Mouse (Mus musculus) midbrain, embryonic 11.5 days (tissue): Measurements from ENCODE around the gene Zbtb14. TPM values are rescaled to one million over a fixed set of nuclear protein-coding genes. Genes with fewer than 3 reads are reported as not detected.

Experiments
- ATAC-seq: fragments of 200-750 bp; cut with Nextera tagmentation; 2 replicates; pipeline ENCODE4 v1.8.0; 2017; ENCODE audit warnings: moderate TSS enrichment, moderate library complexity; ENCODE audit not compliant: low FRiP score
- DNase-seq: peaks from one replicate; pipeline ENCODE4 v3.0.0; 2015; ENCODE audit warnings: low spot score; ENCODE audit errors: missing footprints
- H3K27ac ChIP-seq: fragments of 300-500 bp; sonication (generic); 2 replicates; pipeline ENCODE4 v1.5.1; 2014; ENCODE audit warnings: low read depth, low read length
- H3K27me3 ChIP-seq: fragments of 300-500 bp; sonication (generic); 2 replicates; pipeline ENCODE4 v1.6.1; 2014; ENCODE audit warnings: mild to moderate bottlenecking, low read length, moderate library complexity, mixed read lengths; ENCODE audit not compliant: control insufficient read depth, insufficient read depth
- H3K36me3 ChIP-seq: fragments of 300-500 bp; sonication (generic); 2 replicates; pipeline ENCODE4 v1.6.1; 2014; ENCODE audit warnings: mild to moderate bottlenecking, low read length, moderate library complexity, mixed read lengths; ENCODE audit not compliant: control insufficient read depth, insufficient read depth
- H3K4me1 ChIP-seq: fragments of 300-500 bp; sonication (generic); 2 replicates; pipeline ENCODE4 v1.6.1; 2014; ENCODE audit warnings: low read length; ENCODE audit not compliant: control insufficient read depth, insufficient read depth
- H3K4me2 ChIP-seq: fragments of 300-500 bp; sonication (generic); 2 replicates; pipeline ENCODE4 v1.6.1; 2014; ENCODE audit warnings: mild to moderate bottlenecking, moderate library complexity
- H3K4me3 ChIP-seq: fragments of 300-500 bp; sonication (generic); 2 replicates; pipeline ENCODE4 v1.5.1; 2014; ENCODE audit warnings: low read depth, low read length
- H3K9ac ChIP-seq: fragments of 300-500 bp; sonication (generic); 2 replicates; pipeline ENCODE4 v1.6.1; 2014; ENCODE audit warnings: low read length
- H3K9me3 ChIP-seq: fragments of 300-500 bp; sonication (generic); 2 replicates; pipeline ENCODE4 v1.6.1; 2016; ENCODE audit warnings: low read length; ENCODE audit not compliant: control insufficient read depth
- WGBS: fragments of 180-500 bp; shearing (Covaris S2); extraction: QIAGEN DNeasy Blood & Tissue Kit; methylation state at CpG from one replicate; pipeline ENCODE4 v1.1.7; 2014; 5-methylcytosine and 5-hydroxymethylcytosine counted together
- polyA plus RNA-seq: library from polyadenylated mRNA; unstranded; fragments of >200 nt; fragmentation: Nextera tagmentation; extraction: Ambion mirVana; gene quantifications from 2 replicates; pipeline ENCODE4 v1.2.1, GENCODE M21; 2014

The Zbtb14 gene
- polyA plus RNA-seq = 35.7 and 38.3 TPM in 2 replicates

DNA sequence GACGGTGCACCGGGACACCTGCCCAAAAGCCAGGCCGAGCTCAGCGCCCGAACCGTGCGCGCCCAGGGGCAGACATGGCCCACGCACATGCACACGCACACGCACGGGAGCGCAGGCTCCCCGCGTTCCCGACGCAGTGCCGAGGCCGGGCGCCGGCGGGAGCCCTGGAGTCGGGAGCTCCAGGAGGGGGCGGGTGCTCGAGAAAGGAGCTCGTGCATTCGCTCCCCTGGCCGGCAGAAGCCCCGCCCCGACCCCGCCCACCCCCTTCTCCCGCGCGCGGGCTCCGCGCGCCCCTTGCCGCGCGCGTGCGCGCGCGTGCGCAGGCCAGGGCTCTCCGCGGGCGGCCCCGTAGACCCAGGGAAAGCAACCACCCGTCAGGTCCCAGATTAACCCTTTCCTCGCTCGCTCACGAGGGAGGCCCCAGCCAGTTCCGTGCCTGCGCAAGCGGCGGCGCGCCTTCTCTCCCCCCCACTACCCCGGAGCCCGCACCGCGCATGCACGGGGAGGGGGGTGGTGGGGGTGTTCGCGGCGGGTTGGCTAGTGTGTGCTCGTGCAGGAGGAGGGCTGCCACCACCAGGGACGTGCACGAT lies at the start of gene Zbtb14:
Gene Zbtb14, plus strand, starts transcription at position 540 of the 590 bp plus-strand sequence.
- peak within 1 kb of the TSS; percentile 78 for H3K4me2 ChIP-seq
- peaks cover 3% of the 10 kb centered on the region; the same call in 1 of the 2 replicates for H3K36me3 ChIP-seq
- H3K4me1 ChIP-seq = peaks cover 9% of the 10 kb centered on the region
- peak within 1 kb of the TSS; percentile 79 for H3K9ac ChIP-seq
- H3K27ac ChIP-seq = peak within 1 kb of the TSS; percentile 99
- ATAC-seq (peak; percentile 90), DNase-seq (peak; percentile 98)
- H3K4me3 ChIP-seq = peak within 1 kb of the TSS; percentile 83
- H3K27me3 ChIP-seq = no peaks in the 10 kb centered on the region
- WGBS = under 1% methylated on average over 43 of the region's 72 CpGs
- H3K9me3 ChIP-seq = no peaks in the 10 kb centered on the region

DNA sequence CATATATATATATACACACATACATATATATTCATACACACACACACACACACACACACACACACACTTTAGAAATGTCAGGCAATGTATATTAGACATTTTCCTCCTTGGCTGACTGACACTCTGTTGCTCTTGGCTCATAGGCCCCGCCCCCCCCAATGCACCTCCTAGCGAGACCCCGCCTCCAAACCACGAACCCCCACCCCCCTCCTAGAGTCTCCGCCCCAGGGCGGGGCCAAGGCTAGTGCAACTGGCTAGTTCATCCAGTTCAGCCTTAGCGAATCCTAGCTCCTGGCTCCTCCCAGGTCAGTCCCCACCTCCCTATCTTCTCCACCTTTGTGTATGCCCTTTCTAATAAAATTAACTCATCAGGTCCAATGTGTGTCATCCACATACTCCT lies 36.8 kb upstream of the Zbtb14 start:
- Histone ChIP-seq H3K36me3 (no peaks in the 10 kb centered on the region), H3K4me2 (no peak overlapping the region), H3K27me3 (no peaks in the 10 kb centered on the region), H3K4me3 (no peak overlapping the region), H3K9ac (no peak overlapping the region), H3K4me1 (no peaks in the 10 kb centered on the region), H3K9me3 (no peaks in the 10 kb centered on the region), H3K27ac (no peak overlapping the region)
- ATAC-seq (peak; percentile 35; the same call in 1 of the 2 replicates), DNase-seq (no peak)
- 91% methylated on average over 7 of the region's 7 CpGs for WGBS

DNA sequence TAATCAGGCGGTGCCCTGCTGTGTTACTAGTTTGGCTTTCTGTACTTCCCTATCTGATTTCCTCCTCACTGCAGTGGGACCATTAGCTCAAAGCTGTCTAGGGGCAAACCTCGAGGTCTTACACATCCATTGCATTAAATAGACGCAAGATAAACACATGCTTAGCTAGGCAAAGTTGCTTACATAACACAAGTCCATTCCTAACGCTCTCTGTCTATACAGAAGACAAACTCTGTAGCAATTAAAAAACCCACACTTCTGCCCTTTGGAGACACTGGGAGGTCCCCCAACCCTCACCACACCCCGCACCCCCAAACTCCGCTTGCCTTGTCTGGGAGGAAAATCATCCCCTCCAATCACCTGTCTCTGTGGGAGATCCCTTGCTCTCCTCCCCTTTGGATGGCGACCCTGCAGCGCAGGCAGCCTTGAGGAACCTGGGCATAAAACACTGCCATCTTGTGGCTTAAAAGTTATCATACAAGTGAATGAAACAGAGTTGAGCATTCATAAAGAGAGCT lies 33.8 kb upstream of the Zbtb14 start:
- Histone ChIP-seq H3K27ac (no peak overlapping the region), H3K4me3 (no peak overlapping the region), H3K9ac (no peak overlapping the region), H3K9me3 (no peaks in the 10 kb centered on the region), H3K27me3 (no peaks in the 10 kb centered on the region), H3K36me3 (no peaks in the 10 kb centered on the region), H3K4me1 (no peaks in the 10 kb centered on the region), H3K4me2 (no peak overlapping the region)
- peak; percentile 91 for DNase-seq
- 24% methylated on average over 8 of the region's 8 CpGs for WGBS
- peak; percentile 81 for ATAC-seq

DNA sequence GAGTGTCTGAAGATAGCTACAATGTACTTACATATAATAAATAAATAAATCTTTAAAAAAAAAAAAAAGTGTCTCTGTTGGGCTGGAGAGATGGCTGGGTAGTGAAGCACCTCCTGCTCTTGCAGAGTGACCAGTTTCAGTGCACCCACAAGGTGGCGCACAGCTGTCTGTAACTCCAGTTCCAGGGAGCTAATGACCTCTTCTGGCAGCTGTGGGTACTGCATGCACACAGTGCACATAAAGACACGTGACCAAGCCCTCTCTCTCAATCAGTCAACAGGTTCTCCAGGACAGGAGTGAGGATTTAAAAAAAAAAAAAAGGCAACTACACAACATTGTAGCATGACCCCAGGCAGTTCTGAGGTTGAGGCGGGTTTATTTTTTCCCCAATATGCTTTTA lies 17.8 kb upstream of the Zbtb14 start:
- no peak overlapping the region for H3K27ac ChIP-seq
- H3K4me2 ChIP-seq = no peak overlapping the region
- WGBS = 85% methylated on average over 3 of the region's 3 CpGs
- H3K4me1 ChIP-seq = no peaks in the 10 kb centered on the region
- H3K27me3 ChIP-seq = no peaks in the 10 kb centered on the region
- H3K36me3 ChIP-seq = no peaks in the 10 kb centered on the region
- no peak overlapping the region for H3K4me3 ChIP-seq
- ATAC-seq (no peak), DNase-seq (no peak)
- H3K9me3 ChIP-seq = no peaks in the 10 kb centered on the region
- H3K9ac ChIP-seq = no peak overlapping the region

DNA sequence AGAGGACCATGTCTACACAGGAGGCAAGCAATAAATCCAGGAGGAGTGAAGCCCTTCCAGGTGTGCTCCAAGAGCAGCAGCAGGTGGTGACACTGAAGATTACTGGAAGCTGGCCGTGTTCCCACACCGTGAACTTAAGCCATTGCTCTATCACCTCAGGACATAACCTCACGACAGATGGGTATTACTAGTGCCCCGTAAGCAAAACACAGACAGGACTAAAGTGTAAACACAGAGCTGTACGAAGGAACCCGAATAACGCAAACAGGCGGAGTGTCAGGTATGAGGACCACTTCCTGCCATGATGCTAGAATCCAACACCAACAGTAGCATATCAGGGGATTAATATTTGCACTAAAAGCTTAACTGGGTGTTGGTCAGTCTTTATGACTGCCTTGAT lies 2.0 kb upstream of the Zbtb14 start:
- Histone ChIP-seq H3K9me3 (no peaks in the 10 kb centered on the region), H3K9ac (no peak overlapping the region), H3K36me3 (no peaks in the 10 kb centered on the region), H3K4me2 (no peak overlapping the region), H3K4me1 (peaks cover 9% of the 10 kb centered on the region), H3K27ac (no peak overlapping the region), H3K27me3 (no peaks in the 10 kb centered on the region), H3K4me3 (no peak overlapping the region)
- no peak for DNase-seq
- ATAC-seq = no peak
- WGBS = 92% methylated on average over 8 of the region's 8 CpGs

DNA sequence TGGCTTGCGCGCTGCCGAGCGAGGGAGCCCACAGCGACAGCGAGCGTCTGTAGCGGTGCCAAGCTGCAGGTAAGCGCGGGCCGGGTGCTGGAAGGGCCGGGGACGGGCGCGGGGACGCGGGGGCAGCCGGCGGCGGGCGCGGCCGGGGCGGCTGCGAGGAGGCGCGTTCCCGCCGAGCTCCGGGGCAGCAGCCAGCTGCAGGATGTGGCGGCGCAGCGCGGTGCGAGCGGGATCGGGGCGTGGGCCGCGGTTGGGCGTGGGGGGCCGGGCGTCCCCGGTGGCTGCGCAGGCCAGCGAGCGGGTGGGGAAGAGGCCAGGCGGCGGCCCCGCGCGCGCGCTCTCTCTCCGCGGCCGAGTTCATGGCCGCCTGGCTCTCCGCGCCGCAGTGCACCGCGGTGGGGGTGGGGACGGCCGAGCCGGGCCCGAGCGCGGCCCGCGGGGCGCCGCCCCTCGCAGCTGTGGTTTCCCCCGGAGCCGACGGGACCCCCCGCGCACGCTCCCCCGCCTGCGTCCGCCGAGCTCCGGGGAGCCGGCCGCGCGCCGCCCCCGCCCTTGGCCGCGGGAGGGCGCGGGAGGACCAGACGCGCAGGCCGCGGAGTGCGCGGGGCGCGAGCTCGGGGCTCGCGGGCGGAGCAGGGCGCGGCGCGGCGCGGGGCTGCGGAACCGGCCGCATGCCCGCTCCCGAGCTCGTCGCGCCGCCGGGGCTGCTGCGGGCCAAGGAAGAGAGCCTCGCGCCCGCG lies 521 bp downstream of the Zbtb14 start:
- Histone ChIP-seq H3K9ac (peak overlapping the region; percentile 79), H3K27me3 (no peaks in the 10 kb centered on the region), H3K36me3 (peaks cover 9% of the 10 kb centered on the region; the same call in 1 of the 2 replicates), H3K27ac (peak overlapping the region; percentile 99), H3K4me2 (peak overlapping the region; percentile 78), H3K4me3 (peak overlapping the region; percentile 83), H3K9me3 (no peaks in the 10 kb centered on the region), H3K4me1 (peaks cover 9% of the 10 kb centered on the region)
- ATAC-seq (peak; percentile 75), DNase-seq (peak; percentile 96)
- WGBS = under 1% methylated on average over 102 of the region's 128 CpGs

DNA sequence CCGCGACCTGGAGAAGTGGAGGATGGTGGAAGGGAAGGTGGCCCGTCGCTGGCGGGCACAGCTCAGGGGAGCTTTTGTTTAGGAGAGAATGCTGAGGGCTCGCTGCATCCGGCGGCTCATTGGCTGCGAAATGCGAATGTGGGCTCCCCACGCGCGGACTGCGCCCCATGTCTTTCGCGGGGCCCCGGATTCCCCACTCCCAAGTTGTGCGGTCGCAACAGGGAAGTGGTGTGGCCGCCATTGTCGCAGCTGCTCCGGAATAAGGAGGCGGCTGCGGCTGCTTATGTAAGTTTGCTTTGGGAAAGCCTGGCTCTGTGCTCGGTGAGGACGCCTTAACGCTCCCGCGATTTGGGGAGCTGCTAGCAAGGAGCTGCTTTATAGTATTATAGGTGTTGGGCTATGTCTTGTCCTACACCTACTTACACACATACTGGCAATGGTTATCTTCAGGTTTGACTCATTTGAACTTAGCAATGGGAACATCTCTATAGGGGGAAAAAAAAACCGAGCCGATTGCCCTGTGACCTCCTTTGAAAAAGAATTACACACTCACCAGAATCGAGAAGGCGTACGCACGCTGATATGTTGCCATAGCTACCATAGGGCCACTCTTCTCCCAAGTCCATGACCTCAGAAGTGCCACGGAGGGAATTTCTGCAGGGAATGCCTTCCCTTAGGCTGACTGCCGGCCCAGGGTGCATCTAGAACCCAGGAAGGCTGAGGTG lies 1.3 kb downstream of the Zbtb14 start:
- ATAC-seq = peak; percentile 10; the same call in 1 of the 2 replicates
- peaks cover 9% of the 10 kb centered on the region for H3K4me1 ChIP-seq
- peaks cover 9% of the 10 kb centered on the region; the same call in 1 of the 2 replicates for H3K36me3 ChIP-seq
- H3K9ac ChIP-seq = peak overlapping the region; percentile 79
- H3K27me3 ChIP-seq = no peaks in the 10 kb centered on the region
- DNase-seq = peak; percentile 97
- no peaks in the 10 kb centered on the region for H3K9me3 ChIP-seq
- peak overlapping the region; percentile 78 for H3K4me2 ChIP-seq
- under 1% methylated on average over 36 of the region's 37 CpGs for WGBS
- peak overlapping the region; percentile 83 for H3K4me3 ChIP-seq
- peak overlapping the region; percentile 99 for H3K27ac ChIP-seq

DNA sequence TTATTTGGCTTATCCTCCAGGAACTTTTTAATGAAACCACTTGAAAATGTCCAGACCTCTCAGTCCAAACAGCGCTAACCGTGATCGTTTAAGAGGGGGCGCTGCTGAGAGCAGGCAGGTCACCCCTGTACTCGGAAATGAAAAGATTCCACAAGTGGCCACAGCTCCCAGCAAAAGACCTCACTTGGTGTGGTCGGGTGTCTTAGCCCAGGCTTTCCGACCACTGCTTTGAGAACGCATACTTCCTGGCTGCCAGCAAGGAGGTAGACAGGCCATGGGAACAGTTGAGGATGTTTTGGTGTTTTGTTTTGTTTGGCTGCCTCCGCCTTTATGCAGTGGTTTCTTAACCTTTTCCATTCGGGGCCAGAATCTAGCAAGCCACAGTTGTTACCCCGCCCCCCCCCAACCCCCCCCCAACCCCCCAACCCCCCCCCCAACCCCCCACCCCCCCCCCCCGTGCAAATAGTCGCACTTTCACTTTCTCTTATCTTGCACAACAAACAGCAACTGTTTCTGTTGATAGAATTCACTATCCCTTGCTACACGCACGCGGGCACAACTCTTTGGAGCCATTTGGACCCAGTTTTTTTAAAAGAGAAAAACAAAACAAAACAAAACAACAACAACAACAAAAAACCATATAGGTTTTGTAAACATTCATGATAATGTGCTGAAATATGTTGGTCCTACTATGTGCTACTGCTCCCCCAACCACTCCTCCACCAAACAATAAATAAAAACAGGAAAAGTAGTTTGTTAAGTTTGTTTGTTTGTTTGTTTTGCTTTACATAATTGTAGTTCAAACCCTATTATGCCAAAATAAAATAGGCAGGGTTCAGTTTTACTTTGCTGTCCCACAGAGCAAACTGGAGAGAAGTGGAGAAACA lies 13.5 kb downstream of the Zbtb14 start:
- no peak overlapping the region for H3K9ac ChIP-seq
- H3K27ac ChIP-seq = no peak overlapping the region
- no peak for ATAC-seq
- H3K4me3 ChIP-seq = no peak overlapping the region
- H3K9me3 ChIP-seq = no peaks in the 10 kb centered on the region
- DNase-seq = no peak
- 30% methylated on average over 16 of the region's 16 CpGs for WGBS
- H3K4me1 ChIP-seq = no peaks in the 10 kb centered on the region
- H3K36me3 ChIP-seq = no peaks in the 10 kb centered on the region
- H3K27me3 ChIP-seq = no peaks in the 10 kb centered on the region
- H3K4me2 ChIP-seq = no peak overlapping the region
